Comparison of ENCODE assay signal across 29 mouse cellular contexts in the genomic region with DNA sequence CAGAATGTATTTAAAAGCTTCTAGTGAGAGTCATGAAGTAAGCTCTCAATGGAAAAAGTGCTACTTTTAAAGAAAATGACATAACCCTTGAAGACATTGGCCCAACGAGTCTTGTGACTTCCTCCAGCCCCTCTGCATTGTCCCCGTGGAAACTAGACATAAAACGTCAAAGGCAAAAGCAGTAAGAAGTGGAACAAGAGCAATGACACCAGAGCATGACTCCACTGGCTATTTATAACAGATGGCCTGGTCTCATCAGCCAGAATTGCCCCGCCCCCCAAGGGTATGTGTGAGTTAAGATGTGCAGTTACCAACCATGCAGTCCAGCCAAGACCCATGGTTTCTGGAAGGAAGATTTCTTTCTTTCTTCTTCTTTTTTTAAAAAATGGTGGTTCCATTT.
DNase-seq lines count a peak whose midpoint lies in the region; ATAC-seq lines count a peak whose summit lies in the region.
"Had no signal": no experiment of that assay in that cellular context is flagged by ENCODE, and none has a peak within 500 bp of the region (broad histone marks: within the 10 kb centered on the region; RNA-seq: fewer than 3 reads in every experiment).

No protein-coding gene starts in this region.

- 44% methylated on average over 4 of the region's 4 CpGs for WGBS in heart, embryonic 15.5 days
- WGBS in heart, embryonic 11.5 days (ENCODE audit: insufficient replicate concordance), result 63% methylated on average over 4 of the region's 4 CpGs
- WGBS in hindbrain, embryonic 11.5 days, result 78% methylated on average over 4 of the region's 4 CpGs

- no peaks in the 10 kb centered on the region for H3K4me1 ChIP-seq in heart, embryonic 15.5 days (replicated peaks)
- no peaks in the 10 kb centered on the region for H3K4me1 ChIP-seq in heart, embryonic 11.5 days (ENCODE audit: control insufficient read depth, insufficient read depth, low read length)
- H3K4me1 ChIP-seq in hindbrain, embryonic 11.5 days (replicated peaks; ENCODE audit: control insufficient read depth, insufficient read depth, low read length), result no peaks in the 10 kb centered on the region
- H3K4me1 ChIP-seq: embryonic facial prominence, embryonic 13.5 days; forebrain, embryonic 10.5 days; forebrain, embryonic 15.5 days; hindbrain, embryonic 12.5 days; intestine, embryonic 15.5 days; liver, embryonic 12.5 days had no signal

- DNase-seq in cerebellum, postnatal 14 days, result peak; percentile 7 to 10
- DNase-seq in cerebellum, postnatal 4 days (ENCODE audit: low spot score in 2 of 2), result no peak
- peak; percentile 18 for DNase-seq in left cerebral cortex, postnatal 4 days
- no peak for DNase-seq in left cerebral cortex, postnatal 10 days (ENCODE audit: extremely low spot score in 1 of 2, low spot score in 2 of 2)
- peak; percentile 8 for DNase-seq in MN1 (ENCODE audit: low spot score)
- no peak for DNase-seq in hindbrain, embryonic 11.5 days (ENCODE audit: low spot score)
- DNase-seq: adrenal gland, postnatal 25 days; cerebellum, adult 18-20 months; cerebellum, postnatal 36 days; kidney, adult 8-10 months; kidney, postnatal 4 days; liver, postnatal 0 days; spleen, adult 18-20 months; thymus, adult 2 months; thymus, postnatal 36 days had no signal

- H3K27me3 ChIP-seq in heart, embryonic 15.5 days, result no peaks in the 10 kb centered on the region
- no peaks in the 10 kb centered on the region for H3K27me3 ChIP-seq in heart, embryonic 11.5 days (ENCODE audit: control insufficient read depth, insufficient read depth, low read length)
- no peaks in the 10 kb centered on the region for H3K27me3 ChIP-seq in hindbrain, embryonic 11.5 days (ENCODE audit: control insufficient read depth, insufficient read depth, low read length)
- H3K27me3 ChIP-seq: embryonic facial prominence, embryonic 13.5 days; forebrain, embryonic 15.5 days; hindbrain, embryonic 12.5 days; intestine, embryonic 15.5 days; liver, embryonic 12.5 days had no signal

- H3K36me3 ChIP-seq in heart, embryonic 15.5 days, result no peaks in the 10 kb centered on the region
- no peaks in the 10 kb centered on the region for H3K36me3 ChIP-seq in heart, embryonic 11.5 days (ENCODE audit: control insufficient read depth, insufficient read depth, low read length)
- H3K36me3 ChIP-seq in hindbrain, embryonic 11.5 days (ENCODE audit: control insufficient read depth, insufficient read depth, low read length), result no peaks in the 10 kb centered on the region
- H3K36me3 ChIP-seq: embryonic facial prominence, embryonic 13.5 days; forebrain, embryonic 10.5 days; forebrain, embryonic 15.5 days; hindbrain, embryonic 12.5 days; intestine, embryonic 15.5 days; liver, embryonic 12.5 days had no signal

- no peak overlapping the region for H3K27ac ChIP-seq in heart, embryonic 15.5 days
- H3K27ac ChIP-seq in heart, embryonic 11.5 days (ENCODE audit: low read depth, low read length), result no peak overlapping the region
- H3K27ac ChIP-seq in hindbrain, embryonic 11.5 days (ENCODE audit: low read depth, low read length), result no peak overlapping the region
- H3K27ac ChIP-seq: embryonic facial prominence, embryonic 13.5 days; forebrain, embryonic 10.5 days; forebrain, embryonic 15.5 days; hindbrain, embryonic 12.5 days; hindbrain, postnatal 0 days; intestine, embryonic 15.5 days; kidney, postnatal 0 days; left cerebral cortex, adult 2 months; liver, embryonic 12.5 days had no signal

- intact Hi-C loops in left cerebral cortex, postnatal 4 days (cut with DNase I), result no loop called here
- intact Hi-C loops in left cerebral cortex, postnatal 10 days (cut with DNase I), result no loop called here

- H3K4me2 ChIP-seq in heart, embryonic 15.5 days, result no peak overlapping the region
- H3K4me2 ChIP-seq in heart, embryonic 11.5 days, result no peak overlapping the region
- no peak overlapping the region for H3K4me2 ChIP-seq in hindbrain, embryonic 11.5 days (replicated peaks; ENCODE audit: low read depth, low read length)
- H3K4me2 ChIP-seq: embryonic facial prominence, embryonic 13.5 days; forebrain, embryonic 15.5 days; hindbrain, embryonic 12.5 days; intestine, embryonic 15.5 days; liver, embryonic 12.5 days; midbrain, embryonic 11.5 days had no signal

- no peak overlapping the region for H3K4me3 ChIP-seq in heart, embryonic 15.5 days
- no peak overlapping the region for H3K4me3 ChIP-seq in heart, embryonic 11.5 days (ENCODE audit: low read depth, low read length)
- no peak overlapping the region for H3K4me3 ChIP-seq in hindbrain, embryonic 11.5 days (ENCODE audit: low read depth, low read length)
- H3K4me3 ChIP-seq: embryonic facial prominence, embryonic 13.5 days; forebrain, embryonic 10.5 days; forebrain, embryonic 15.5 days; hindbrain, embryonic 12.5 days; intestine, embryonic 15.5 days; left cerebral cortex, adult 2 months; liver, embryonic 12.5 days had no signal

- 0 out of 2 replicates have a peak, but pooled peaks have one; percentile 50 for ATAC-seq in heart, embryonic 15.5 days (replicated peaks; ENCODE audit: insufficient number of reproducible peaks, insufficient read depth, low FRiP score, low read depth)
- ATAC-seq in heart, embryonic 11.5 days (replicated peaks; ENCODE audit: insufficient number of reproducible peaks, low FRiP score, low TSS enrichment), result no peak
- ATAC-seq in hindbrain, embryonic 11.5 days (ENCODE audit: low FRiP score), result no peak
- ATAC-seq: forebrain, embryonic 15.5 days; hindbrain, postnatal 0 days; intestine, embryonic 15.5 days; liver, embryonic 12.5 days; liver, postnatal 0 days; lung, postnatal 0 days; midbrain, embryonic 16.5 days had no signal

- H3K9ac ChIP-seq in heart, embryonic 15.5 days, result no peak overlapping the region
- H3K9ac ChIP-seq in heart, embryonic 11.5 days (ENCODE audit: low read depth, low read length), result no peak overlapping the region
- H3K9ac ChIP-seq in hindbrain, embryonic 11.5 days (ENCODE audit: low read depth, low read length), result no peak overlapping the region
- H3K9ac ChIP-seq: embryonic facial prominence, embryonic 13.5 days; forebrain, embryonic 15.5 days; hindbrain, embryonic 12.5 days; intestine, embryonic 15.5 days; liver, embryonic 12.5 days; liver, postnatal 0 days had no signal

- no peaks in the 10 kb centered on the region for H3K9me3 ChIP-seq in heart, embryonic 15.5 days (replicated peaks)
- H3K9me3 ChIP-seq in heart, embryonic 11.5 days (replicated peaks; ENCODE audit: control insufficient read depth, low read length), result no peaks in the 10 kb centered on the region
- H3K9me3 ChIP-seq in hindbrain, embryonic 11.5 days (ENCODE audit: control insufficient read depth, low read length), result no peaks in the 10 kb centered on the region
- H3K9me3 ChIP-seq: embryonic facial prominence, embryonic 13.5 days; forebrain, embryonic 10.5 days; forebrain, embryonic 15.5 days; hindbrain, embryonic 12.5 days; intestine, embryonic 15.5 days; liver, embryonic 12.5 days had no signal

Comparison
In these comparisons a context has a peak if more than half of its experiments do, and no peak if none do; other contexts are left out.
1. DNase-seq: peak in cerebellum, postnatal 14 days (2 of 2), left cerebral cortex, postnatal 4 days (single experiment) and MN1 (single experiment); none in cerebellum, postnatal 4 days (0 of 2), left cerebral cortex, postnatal 10 days (0 of 2) and hindbrain, embryonic 11.5 days (single experiment).